Mouse (Mus musculus) lung, postnatal 0 days (tissue): Measurements from ENCODE around the gene Slc6a6.

Source experiments
- CTCF ChIP-seq: IDR thresholded peaks from 2 replicates; pipeline ENCODE4 v1.5.1; 2016; ENCODE audit warnings: antibody characterized with exemption, mild to moderate bottlenecking
- EP300 ChIP-seq: IDR thresholded peaks from 2 replicates; pipeline ENCODE4 v1.6.1; 2016; ENCODE audit warnings: antibody characterized with exemption, mild to moderate bottlenecking, control low read depth

DNA sequence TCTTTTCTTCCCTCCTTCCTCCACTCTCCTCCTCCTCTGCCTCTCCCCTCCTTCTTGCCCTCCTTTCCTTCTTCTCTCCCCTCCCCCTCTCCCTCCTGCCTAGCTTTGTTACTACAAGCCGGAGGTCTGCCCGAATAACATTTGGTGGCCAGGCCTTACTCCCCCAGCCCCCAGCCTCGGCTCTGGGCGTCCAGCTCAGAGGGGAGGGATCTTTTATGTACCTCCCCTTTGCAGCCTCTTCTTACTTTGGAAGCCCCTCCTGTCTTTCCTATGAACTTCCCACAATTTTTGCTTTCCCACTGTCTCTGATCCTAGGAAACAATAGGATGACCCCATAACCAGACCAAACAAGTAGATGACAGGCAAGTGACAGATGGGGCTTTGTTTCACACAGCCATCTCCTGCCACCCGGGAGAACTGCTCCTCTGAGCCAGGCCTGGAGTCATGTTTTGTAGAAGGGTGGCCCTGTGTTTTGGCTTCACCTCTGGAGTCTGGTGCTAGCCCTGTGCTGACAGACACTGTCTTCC is 29.6 kb downstream of the Slc6a6 start:
- no peak for TF ChIP-seq CTCF
- TF ChIP-seq EP300: no peak
